Mouse (Mus musculus) forebrain, embryonic 14.5 days (tissue): ENCODE measurements at regions not wholly inside any gene's neighbourhood (a gene's known extent, or its start where the extent isn't known, plus 50 kb on each side); places are given as distances from the start of the nearest gene placed in this dataset.

ENCODE experiments used
- ATAC-seq: fragments of 200-750 bp; cut with Nextera tagmentation; 2 replicates; pipeline ENCODE4 v1.8.0; 2017; ENCODE audit warnings: mild to moderate bottlenecking, moderate library complexity
- DNase-seq: peaks from one replicate; pipeline ENCODE4 v3.0.0-alpha.2; 2015; ENCODE audit warnings: low spot score
- H3K27ac ChIP-seq: fragments of 300-500 bp; sonication (generic); 2 replicates; pipeline ENCODE4 v1.5.1; 2014; ENCODE audit warnings: low read depth, mild to moderate bottlenecking, control low read depth, low read length, moderate library complexity
- H3K27me3 ChIP-seq: fragments of 300-500 bp; sonication (generic); replicated peaks from 2 replicates; pipeline ENCODE4 v1.6.1; 2014; ENCODE audit warnings: low read length, control low read depth, mixed read lengths; ENCODE audit not compliant: control insufficient read depth, insufficient read depth
- H3K36me3 ChIP-seq: fragments of 300-500 bp; sonication (generic); 2 replicates; pipeline ENCODE4 v1.6.1; 2014; ENCODE audit warnings: low read length, control low read depth; ENCODE audit not compliant: control insufficient read depth, insufficient read depth
- H3K4me1 ChIP-seq: fragments of 300-500 bp; sonication (generic); 2 replicates; pipeline ENCODE4 v1.6.1; 2014; ENCODE audit warnings: antibody characterized with exemption, low read length, control low read depth; ENCODE audit not compliant: control insufficient read depth, insufficient read depth
- H3K4me2 ChIP-seq: fragments of 300-500 bp; sonication (generic); 2 replicates; pipeline ENCODE4 v1.6.1; 2014; ENCODE audit warnings: mild to moderate bottlenecking, control low read depth, low read length
- H3K4me3 ChIP-seq: fragments of 300-500 bp; sonication (generic); 2 replicates; pipeline ENCODE4 v1.5.1; 2014; ENCODE audit warnings: low read depth, low read length, control low read depth
- H3K9ac ChIP-seq: fragments of 300-500 bp; sonication (generic); 2 replicates; pipeline ENCODE4 v1.6.1; 2014; ENCODE audit warnings: mild to moderate bottlenecking, low read length, control low read depth, moderate library complexity
- H3K9me3 ChIP-seq: fragments of 300-500 bp; sonication (generic); replicated peaks from 2 replicates; pipeline ENCODE4 v1.6.1; 2016; ENCODE audit warnings: low read length, control low read depth, mixed read lengths; ENCODE audit not compliant: control insufficient read depth
- WGBS: fragments of 180-500 bp; shearing (Covaris S2); extraction: QIAGEN DNeasy Blood & Tissue Kit; methylation state at CpG from one replicate; pipeline ENCODE4 v1.1.7; 2014; 5-methylcytosine and 5-hydroxymethylcytosine counted together

DNA sequence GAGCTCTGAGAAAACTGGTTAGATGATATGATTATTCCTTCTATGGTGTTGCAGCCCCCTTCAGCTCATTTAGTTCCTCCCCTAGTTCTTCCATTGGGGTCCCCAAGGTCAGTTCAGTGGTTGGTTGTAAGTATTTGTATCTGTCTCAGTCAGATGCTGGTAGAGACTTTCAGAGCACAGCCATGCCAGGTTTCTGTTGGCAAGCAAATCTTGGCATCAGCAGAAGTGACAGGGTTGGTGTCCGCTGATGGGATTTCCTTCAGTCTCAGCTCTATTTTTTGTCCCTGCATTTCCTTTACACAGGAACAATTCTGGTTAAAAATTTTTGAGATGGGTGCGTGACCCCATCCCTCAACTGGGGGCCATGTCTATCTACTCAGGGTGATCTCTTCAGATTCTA, 55.3 kb upstream of the Spaca1 start:
- no peak for ATAC-seq
- no peak overlapping the region for H3K4me2 ChIP-seq
- WGBS: 87% methylated on average over 2 of the region's 2 CpGs

GRCm38 (mm10) chr4:34114323-34114722, 64.3 kb upstream of the Spaca1 start:
- DNase-seq (no peak), ATAC-seq (no peak)
- WGBS: 89% methylated on average over 6 of the region's 6 CpGs
- H3K4me1 ChIP-seq: no peaks in the 10 kb centered on the region
- no peak overlapping the region for H3K27ac ChIP-seq
- no peaks in the 10 kb centered on the region for H3K27me3 ChIP-seq
- H3K36me3 ChIP-seq: no peaks in the 10 kb centered on the region
- H3K9me3 ChIP-seq: no peaks in the 10 kb centered on the region
- H3K9ac ChIP-seq: no peak overlapping the region
- H3K4me2 ChIP-seq: no peak overlapping the region
- no peak overlapping the region for H3K4me3 ChIP-seq

More for the DNA sequence above, 55.3 kb upstream of the Spaca1 start:
- Histone ChIP-seq H3K27ac (no peak overlapping the region), H3K9ac (no peak overlapping the region), H3K27me3 (no peaks in the 10 kb centered on the region), H3K9me3 (peaks cover 11% of the 10 kb centered on the region; the same call in 1 of the 2 replicates), H3K36me3 (no peaks in the 10 kb centered on the region), H3K4me3 (no peak overlapping the region), H3K4me1 (no peaks in the 10 kb centered on the region)
- no peak for DNase-seq

- WGBS: 47% methylated on average over 1 of the region's 1 CpGs
- ATAC-seq (peak; percentile 61), DNase-seq (peak; percentile 64)
- Histone ChIP-seq H3K9me3 (no peaks in the 10 kb centered on the region), H3K4me2 (no peak overlapping the region), H3K36me3 (no peaks in the 10 kb centered on the region), H3K9ac (no peak overlapping the region), H3K4me3 (no peak overlapping the region), H3K27ac (no peak overlapping the region), H3K4me1 (no peaks in the 10 kb centered on the region), H3K27me3 (no peaks in the 10 kb centered on the region)
Measured at GRCm38 (mm10) chr4:34117086-34117485, 67.1 kb upstream of the Spaca1 start.

DNA sequence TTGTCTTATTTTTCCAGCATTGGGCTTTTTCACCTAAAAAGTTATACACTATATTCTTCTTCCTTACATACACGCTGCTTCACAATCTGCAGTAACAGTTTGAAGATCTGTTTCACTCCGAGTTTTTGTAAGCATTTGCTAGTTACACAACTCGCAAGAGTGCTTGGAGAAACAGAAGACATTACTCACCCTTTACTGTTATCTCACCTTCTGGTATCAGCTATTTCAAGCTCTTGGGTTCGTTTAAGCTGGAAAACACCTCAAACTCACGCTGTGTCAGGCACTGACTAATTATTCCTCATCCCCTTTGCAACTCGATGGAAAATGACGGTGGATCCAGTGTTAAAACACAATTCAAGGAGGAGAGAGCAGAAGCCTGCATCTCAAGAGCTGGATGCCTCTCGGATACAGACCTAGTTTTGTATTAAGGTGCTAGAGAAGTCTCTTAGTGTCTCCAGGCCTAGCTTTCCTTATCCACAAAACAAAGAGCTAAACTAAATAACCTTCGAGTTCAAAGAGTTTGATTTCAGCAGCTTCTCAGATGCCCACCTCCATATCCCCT, 73.0 kb upstream of the Spaca1 start:
- H3K9ac ChIP-seq: no peak overlapping the region
- DNase-seq: no peak

GRCm38 (mm10) chr4:34128224-34128623, 78.2 kb upstream of the Spaca1 start:
- H3K36me3 ChIP-seq: no peaks in the 10 kb centered on the region
- no peak overlapping the region for H3K4me2 ChIP-seq
- H3K9ac ChIP-seq: no peak overlapping the region
- ATAC-seq: no peak
- DNase-seq: no peak
- no peak overlapping the region for H3K27ac ChIP-seq
- 81% methylated on average over 4 of the region's 4 CpGs for WGBS
- no peaks in the 10 kb centered on the region for H3K27me3 ChIP-seq
- H3K4me1 ChIP-seq: no peaks in the 10 kb centered on the region
- H3K9me3 ChIP-seq: no peaks in the 10 kb centered on the region
- H3K4me3 ChIP-seq: no peak overlapping the region

More for the DNA sequence above, 73.0 kb upstream of the Spaca1 start:
- Histone ChIP-seq H3K9me3 (no peaks in the 10 kb centered on the region), H3K27me3 (no peaks in the 10 kb centered on the region), H3K4me2 (no peak overlapping the region), H3K27ac (no peak overlapping the region), H3K4me3 (no peak overlapping the region), H3K4me1 (no peaks in the 10 kb centered on the region), H3K36me3 (no peaks in the 10 kb centered on the region)
- ATAC-seq: no peak
- 80% methylated on average over 9 of the region's 9 CpGs for WGBS

DNA sequence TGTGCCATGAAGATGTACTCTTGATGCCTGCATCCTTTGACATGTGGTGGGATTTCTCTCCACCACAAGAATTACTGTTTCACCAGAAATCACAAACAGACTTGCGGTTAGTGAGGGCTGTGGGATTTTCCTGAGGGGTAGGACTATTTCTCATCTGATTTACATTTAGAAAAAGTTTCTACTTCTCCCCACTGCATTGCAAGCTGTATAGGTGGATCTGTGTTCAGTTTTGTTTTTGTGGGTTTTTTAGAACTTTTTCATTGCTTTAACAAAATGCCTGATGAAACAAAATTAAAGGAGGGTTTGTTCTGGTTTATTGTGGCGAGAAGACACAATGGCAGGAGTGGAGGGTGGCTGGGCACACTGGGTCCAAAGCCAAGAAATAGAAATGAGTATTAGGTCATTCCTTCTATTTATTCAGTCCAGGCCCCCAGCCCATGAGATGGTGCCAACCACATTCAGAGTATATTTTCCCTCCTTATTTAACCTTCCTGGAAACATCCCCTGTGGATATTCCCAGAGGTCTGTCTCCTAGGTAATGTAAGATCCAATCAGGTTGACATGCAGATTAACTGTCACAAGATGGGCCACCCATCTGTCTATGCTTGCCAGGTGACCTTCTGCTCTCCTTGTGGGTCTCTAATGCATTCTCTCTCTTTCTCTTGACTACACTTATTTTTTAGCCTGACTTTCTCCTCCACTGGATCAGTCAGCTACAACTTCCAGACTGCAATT, 96.3 kb upstream of the Spaca1 start:
- Histone ChIP-seq H3K4me2 (no peak overlapping the region), H3K36me3 (no peaks in the 10 kb centered on the region), H3K9ac (no peak overlapping the region), H3K27ac (no peak overlapping the region; the same call in 1 of the 2 replicates), H3K27me3 (no peaks in the 10 kb centered on the region), H3K9me3 (no peaks in the 10 kb centered on the region), H3K4me3 (no peak overlapping the region), H3K4me1 (0 out of 2 replicates have a peak, but pooled peaks cover 4% of the 10 kb centered on the region)
- peak; percentile 73 for DNase-seq
- ATAC-seq: peak; percentile 94
- WGBS: 33% methylated on average over 2 of the region's 2 CpGs

DNA sequence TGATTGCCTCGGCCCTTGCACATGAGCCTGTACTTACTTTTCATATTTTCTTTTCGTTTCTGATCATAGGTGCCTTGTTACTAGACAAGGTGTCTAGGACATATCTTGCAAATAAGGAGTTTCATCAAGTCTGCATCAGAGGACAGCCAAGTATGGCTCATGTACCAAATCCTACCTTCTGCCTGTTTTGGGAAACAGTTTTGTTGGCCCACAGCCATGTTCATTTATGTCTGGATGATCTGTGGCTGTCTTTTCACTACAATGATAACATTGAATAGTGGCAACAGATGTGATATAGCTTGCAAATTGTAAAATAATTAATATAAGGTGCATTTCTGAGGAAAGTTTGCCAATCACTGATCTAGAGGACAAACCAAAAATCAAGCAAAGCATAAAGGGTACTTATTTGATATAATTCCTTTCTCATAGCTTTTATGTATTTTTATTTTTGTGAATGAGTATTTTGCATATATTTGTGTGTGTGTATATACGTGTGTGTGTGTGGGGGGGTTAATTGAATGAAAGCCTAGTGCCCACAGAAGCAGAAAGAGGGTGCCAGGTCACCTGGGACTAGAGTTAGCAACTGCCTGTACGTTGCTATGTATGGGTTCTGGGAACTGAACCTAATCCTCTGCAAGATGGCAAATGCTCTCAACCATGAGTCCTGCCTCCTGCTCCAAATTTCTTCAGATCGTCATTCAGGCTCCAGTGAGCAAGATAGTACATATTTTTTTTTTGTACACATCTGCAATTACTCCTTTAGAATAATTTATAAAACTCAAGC, 99.2 kb upstream of the Spaca1 start:
- H3K4me2 ChIP-seq: no peak overlapping the region
- 69% methylated on average over 5 of the region's 5 CpGs for WGBS
- no peaks in the 10 kb centered on the region for H3K27me3 ChIP-seq
- H3K4me1 ChIP-seq: peaks cover 6% of the 10 kb centered on the region; the same call in 1 of the 2 replicates
- H3K4me3 ChIP-seq: no peak overlapping the region
- DNase-seq: peak; percentile 21
- H3K9me3 ChIP-seq: no peaks in the 10 kb centered on the region
- no peak overlapping the region for H3K9ac ChIP-seq
- H3K27ac ChIP-seq: no peak overlapping the region
- no peak for ATAC-seq
- H3K36me3 ChIP-seq: no peaks in the 10 kb centered on the region

- H3K4me1 ChIP-seq: peaks cover 2% of the 10 kb centered on the region; the same call in 1 of the 2 replicates
- H3K9ac ChIP-seq: no peak overlapping the region
- no peak overlapping the region for H3K4me2 ChIP-seq
- DNase-seq (peak; percentile 49), ATAC-seq (no peak)
- no peak overlapping the region for H3K4me3 ChIP-seq
- no peak overlapping the region for H3K27ac ChIP-seq
- no peaks in the 10 kb centered on the region for H3K36me3 ChIP-seq
- no peaks in the 10 kb centered on the region for H3K9me3 ChIP-seq
- WGBS: 71% methylated on average over 10 of the region's 10 CpGs
- H3K27me3 ChIP-seq: no peaks in the 10 kb centered on the region
Measured at GRCm38 (mm10) chr4:34151605-34152347, 101.8 kb upstream of the Spaca1 start.
